Mouse (Mus musculus) hindbrain, embryonic 13.5 days (tissue): ENCODE measurements around the gene Cbs. TPM values are rescaled to one million over a fixed set of nuclear protein-coding genes. Genes with fewer than 3 reads are reported as not detected.

Experiments used
- microRNA-seq: library from miRNA; unstranded; fragments of <30 nt; microRNA quantifications from one replicate; pipeline ENCODE4, GENCODE M21; 2016
- polyA plus RNA-seq: library from polyadenylated mRNA; unstranded; fragments of >200 nt; fragmentation: Nextera tagmentation; extraction: Ambion mirVana; gene quantifications from 2 replicates; pipeline ENCODE4 v1.2.1, GENCODE M21; 2015

Cbs gene
- polyA plus RNA-seq, 1 experiment from 2014 or later = 4.6 TPM

Small RNAs within 50 kb of the gene (microRNA-seq; reads per million reads assigned to microRNA genes)
- gene Gm24970 = not detected

Other genes with a start within 250 kb of the Cbs start
- 33.2 and 38.5 TPM in 2 replicates for gene Wdr4, start 117.3 kb downstream of the Cbs start, polyA plus RNA-seq
- 399 and 414 TPM in 2 replicates for gene Ndufv3, start 117.1 kb downstream of the Cbs start, polyA plus RNA-seq
- 42.5 and 48.2 TPM in 2 replicates for gene Pknox1, start 72.5 kb downstream of the Cbs start, polyA plus RNA-seq
- gene U2af1, start 21.7 kb upstream of the Cbs start, polyA plus RNA-seq = 234 and 244 TPM in 2 replicates
- gene Cryaa, start 40.6 kb upstream of the Cbs start, polyA plus RNA-seq = not detected in 2 replicates
- 20.1 and 23.4 TPM in 2 replicates for gene Sik1, start 218.6 kb upstream of the Cbs start, polyA plus RNA-seq